Mouse (Mus musculus) E14TG2a.4 (cell line): Measurements from ENCODE around the gene Prkn.

ENCODE experiments used
- H3K27me3 ChIP-seq: 2 replicates; pipeline ENCODE4 v1.6.1; 2014; ENCODE audit warnings: low read length, control low read depth; ENCODE audit not compliant: insufficient read depth
- H3K36me3 ChIP-seq: 2 replicates; pipeline ENCODE4 v1.6.1; 2014; ENCODE audit warnings: low read length, control low read depth; ENCODE audit not compliant: insufficient read depth
- H3K4me1 ChIP-seq: replicated peaks from 2 replicates; pipeline ENCODE4 v1.6.1; 2014; ENCODE audit warnings: low read depth, low read length, control low read depth
- H3K4me3 ChIP-seq: replicated peaks from 2 replicates; pipeline ENCODE4 v1.5.1; 2014; ENCODE audit warnings: mild to moderate bottlenecking, low read length
- H3K9me3 ChIP-seq: 2 replicates; pipeline ENCODE4 v1.6.1; 2014; ENCODE audit warnings: low read length, control low read depth
- CTCF ChIP-seq: conservative IDR thresholded peaks from 2 replicates; pipeline ENCODE4 v1.5.1; 2014; ENCODE audit warnings: low read length
- NANOG ChIP-seq: IDR thresholded peaks from 2 replicates; pipeline ENCODE4 v1.6.1; 2014; ENCODE audit warnings: borderline replicate concordance, low read length, mixed read lengths
- POU5F1 ChIP-seq: IDR thresholded peaks from 2 replicates; pipeline ENCODE4 v1.6.1; 2014; ENCODE audit warnings: low read length, borderline replicate concordance

Gene Prkn

GRCm38 (mm10) chr17:12036205-12036604 lies 1196.0 kb downstream of the Prkn start:
- H3K27me3 ChIP-seq, result peaks cover 7% of the 10 kb centered on the region; the same call in 1 of the 2 replicates
- no peaks in the 10 kb centered on the region for H3K9me3 ChIP-seq
- peak; percentile 95 for TF ChIP-seq CTCF
- TF ChIP-seq NANOG, result no peak
- no peak for TF ChIP-seq POU5F1

GRCm38 (mm10) chr17:12037065-12037464 lies 1196.9 kb downstream of the Prkn start:
- Histone ChIP-seq H3K36me3 (no peaks in the 10 kb centered on the region), H3K9me3 (no peaks in the 10 kb centered on the region), H3K4me1 (peaks cover 12% of the 10 kb centered on the region), H3K27me3 (peaks cover 7% of the 10 kb centered on the region; the same call in 1 of the 2 replicates), H3K4me3 (no peak overlapping the region)
- TF ChIP-seq POU5F1, result no peak
- TF ChIP-seq NANOG, result no peak
- no peak for TF ChIP-seq CTCF

More at GRCm38 (mm10) chr17:12036205-12036604, 1196.0 kb downstream of the Prkn start:
- Histone ChIP-seq H3K4me3 (no peak overlapping the region), H3K4me1 (peaks cover 11% of the 10 kb centered on the region), H3K36me3 (no peaks in the 10 kb centered on the region)

- Histone ChIP-seq H3K4me3 (no peak overlapping the region), H3K9me3 (no peaks in the 10 kb centered on the region), H3K27me3 (peaks cover 6% of the 10 kb centered on the region; the same call in 1 of the 2 replicates), H3K36me3 (no peaks in the 10 kb centered on the region), H3K4me1 (peaks cover 17% of the 10 kb centered on the region)
- TF ChIP-seq CTCF, result no peak
- TF ChIP-seq POU5F1, result no peak
- no peak for TF ChIP-seq NANOG
These were observed 1197.4 kb downstream of the Prkn start for GRCm38 (mm10) chr17:12037574-12037973.

- H3K4me3 ChIP-seq, result no peak overlapping the region
- TF ChIP-seq CTCF (no peak), NANOG (no peak), POU5F1 (no peak)
- no peaks in the 10 kb centered on the region for H3K36me3 ChIP-seq
- peaks cover 3% of the 10 kb centered on the region; the same call in 1 of the 2 replicates for H3K27me3 ChIP-seq
- peaks cover 24% of the 10 kb centered on the region for H3K4me1 ChIP-seq
- H3K9me3 ChIP-seq, result no peaks in the 10 kb centered on the region
These were observed 1198.3 kb downstream of the Prkn start for GRCm38 (mm10) chr17:12038499-12038898.

- 0 out of 2 replicates have a peak, but pooled peaks cover 3% of the 10 kb centered on the region for H3K27me3 ChIP-seq
- no peaks in the 10 kb centered on the region for H3K9me3 ChIP-seq
- H3K4me1 ChIP-seq, result peaks cover 29% of the 10 kb centered on the region
- H3K36me3 ChIP-seq, result no peaks in the 10 kb centered on the region
- no peak overlapping the region for H3K4me3 ChIP-seq
- TF ChIP-seq NANOG (no peak), CTCF (peak; percentile 93)
These were observed 1199.0 kb downstream of the Prkn start for GRCm38 (mm10) chr17:12039188-12039587.

GRCm38 (mm10) chr17:12039922-12040321 lies 1199.7 kb downstream of the Prkn start:
- Histone ChIP-seq H3K27me3 (0 out of 2 replicates have a peak, but pooled peaks cover 3% of the 10 kb centered on the region), H3K4me3 (no peak overlapping the region)
- TF ChIP-seq POU5F1, result no peak
- TF ChIP-seq CTCF, result no peak
- no peak for TF ChIP-seq NANOG

GRCm38 (mm10) chr17:12040546-12040945 lies 1200.4 kb downstream of the Prkn start:
- peaks cover 41% of the 10 kb centered on the region for H3K4me1 ChIP-seq
- TF ChIP-seq CTCF, result no peak
- no peak for TF ChIP-seq POU5F1
- no peak for TF ChIP-seq NANOG
- no peaks in the 10 kb centered on the region for H3K9me3 ChIP-seq
- H3K27me3 ChIP-seq, result 0 out of 2 replicates have a peak, but pooled peaks cover 3% of the 10 kb centered on the region
- H3K36me3 ChIP-seq, result no peaks in the 10 kb centered on the region
- no peak overlapping the region for H3K4me3 ChIP-seq

More at GRCm38 (mm10) chr17:12039922-12040321, 1199.7 kb downstream of the Prkn start:
- no peaks in the 10 kb centered on the region for H3K36me3 ChIP-seq
- H3K4me1 ChIP-seq, result peaks cover 36% of the 10 kb centered on the region
- H3K9me3 ChIP-seq, result no peaks in the 10 kb centered on the region

GRCm38 (mm10) chr17:12041091-12041655 lies 1201.0 kb downstream of the Prkn start:
- no peaks in the 10 kb centered on the region for H3K36me3 ChIP-seq
- no peak overlapping the region for H3K4me3 ChIP-seq
- TF ChIP-seq CTCF (no peak), POU5F1 (no peak), NANOG (no peak)
- H3K4me1 ChIP-seq, result peaks cover 47% of the 10 kb centered on the region
- H3K9me3 ChIP-seq, result no peaks in the 10 kb centered on the region
- 0 out of 2 replicates have a peak, but pooled peaks cover 3% of the 10 kb centered on the region for H3K27me3 ChIP-seq

GRCm38 (mm10) chr17:12042561-12043256 lies 1202.5 kb downstream of the Prkn start:
- Histone ChIP-seq H3K36me3 (no peaks in the 10 kb centered on the region), H3K4me3 (no peak overlapping the region), H3K4me1 (peaks cover 59% of the 10 kb centered on the region), H3K27me3 (0 out of 2 replicates have a peak, but pooled peaks cover 3% of the 10 kb centered on the region), H3K9me3 (no peaks in the 10 kb centered on the region)
- TF ChIP-seq CTCF (no peak), NANOG (no peak), POU5F1 (no peak)
